Mouse (Mus musculus) midbrain, embryonic 14.5 days (tissue): Measurements from ENCODE around the gene Stk38l. TPM values are rescaled to one million over a fixed set of nuclear protein-coding genes. Genes with fewer than 3 reads are reported as not detected.

Source experiments
- ATAC-seq: fragments of 200-750 bp; cut with Nextera tagmentation; 2 replicates; pipeline ENCODE4 v1.8.0; 2017; ENCODE audit warnings: moderate number of reproducible peaks, moderate library complexity; ENCODE audit not compliant: low FRiP score, low TSS enrichment
- DNase-seq: peaks from one replicate; pipeline ENCODE4 v3.0.0-alpha.2; 2015
- H3K27ac ChIP-seq: fragments of 300-500 bp; sonication (generic); replicated peaks from 2 replicates; pipeline ENCODE4 v1.5.1; 2014; ENCODE audit warnings: mild to moderate bottlenecking, low read depth, low read length, moderate library complexity
- H3K27me3 ChIP-seq: fragments of 300-500 bp; sonication (generic); 2 replicates; pipeline ENCODE4 v1.6.1; 2014; ENCODE audit warnings: low read length, control low read depth, mixed read lengths; ENCODE audit not compliant: control insufficient read depth, insufficient read depth
- H3K36me3 ChIP-seq: fragments of 300-500 bp; sonication (generic); 2 replicates; pipeline ENCODE4 v1.6.1; 2014; ENCODE audit warnings: low read length, control low read depth; ENCODE audit not compliant: control insufficient read depth, insufficient read depth
- H3K4me1 ChIP-seq: fragments of 300-500 bp; sonication (generic); 2 replicates; pipeline ENCODE4 v1.6.1; 2014; ENCODE audit warnings: mild to moderate bottlenecking, antibody characterized with exemption, low read length, control low read depth; ENCODE audit not compliant: control insufficient read depth, insufficient read depth
- H3K4me2 ChIP-seq: fragments of 300-500 bp; sonication (generic); 2 replicates; pipeline ENCODE4 v1.6.1; 2014; ENCODE audit warnings: mild to moderate bottlenecking, low read length, moderate library complexity
- H3K4me3 ChIP-seq: fragments of 300-500 bp; sonication (generic); replicated peaks from 2 replicates; pipeline ENCODE4 v1.5.1; 2014; ENCODE audit warnings: low read depth, low read length
- H3K9ac ChIP-seq: fragments of 300-500 bp; sonication (generic); replicated peaks from 2 replicates; pipeline ENCODE4 v1.6.1; 2014; ENCODE audit warnings: mild to moderate bottlenecking, low read length, moderate library complexity
- H3K9me3 ChIP-seq: fragments of 300-500 bp; sonication (generic); 2 replicates; pipeline ENCODE4 v1.6.1; 2016; ENCODE audit warnings: low read length, control low read depth, mixed read lengths; ENCODE audit not compliant: control insufficient read depth
- WGBS: fragments of 180-500 bp; shearing (Covaris S2); extraction: QIAGEN DNeasy Blood & Tissue Kit; methylation state at CpG from one replicate; pipeline ENCODE4 v1.1.7; 2014; 5-methylcytosine and 5-hydroxymethylcytosine counted together
- polyA plus RNA-seq: library from polyadenylated mRNA; unstranded; fragments of >200 nt; fragmentation: Nextera tagmentation; extraction: Ambion mirVana; gene quantifications from 2 replicates; pipeline ENCODE4 v1.2.1, GENCODE M21; 2014

The Stk38l gene
- polyA plus RNA-seq, 1 experiment from 2014 or later = 20.2 TPM

GRCm38 (mm10) chr6:146697767-146698166 lies 27.0 kb upstream of the Stk38l start:
- WGBS = 83% methylated on average over 5 of the region's 5 CpGs
- no peak overlapping the region for H3K4me3 ChIP-seq
- H3K9me3 ChIP-seq = no peaks in the 10 kb centered on the region
- H3K4me2 ChIP-seq = no peak overlapping the region
- DNase-seq (no peak), ATAC-seq (no peak)
- H3K9ac ChIP-seq = no peak overlapping the region
- H3K36me3 ChIP-seq = no peaks in the 10 kb centered on the region
- H3K27me3 ChIP-seq = no peaks in the 10 kb centered on the region
- H3K27ac ChIP-seq = no peak overlapping the region
- H3K4me1 ChIP-seq = no peaks in the 10 kb centered on the region

- ATAC-seq (no peak), DNase-seq (no peak)
- Histone ChIP-seq H3K9ac (no peak overlapping the region), H3K4me1 (no peaks in the 10 kb centered on the region), H3K27me3 (no peaks in the 10 kb centered on the region), H3K4me2 (no peak overlapping the region), H3K9me3 (no peaks in the 10 kb centered on the region), H3K36me3 (no peaks in the 10 kb centered on the region), H3K4me3 (no peak overlapping the region), H3K27ac (no peak overlapping the region)
- 92% methylated on average over 4 of the region's 4 CpGs for WGBS
Measured at GRCm38 (mm10) chr6:146698376-146698775, 26.4 kb upstream of the Stk38l start.

GRCm38 (mm10) chr6:146700461-146700860 lies 24.3 kb upstream of the Stk38l start:
- Histone ChIP-seq H3K4me2 (no peak overlapping the region), H3K9me3 (no peaks in the 10 kb centered on the region), H3K9ac (no peak overlapping the region), H3K27me3 (no peaks in the 10 kb centered on the region), H3K36me3 (no peaks in the 10 kb centered on the region), H3K27ac (no peak overlapping the region), H3K4me1 (no peaks in the 10 kb centered on the region), H3K4me3 (no peak overlapping the region)
- WGBS = 93% methylated on average over 1 of the region's 1 CpGs
- DNase-seq (no peak), ATAC-seq (no peak)

GRCm38 (mm10) chr6:146702126-146702881 lies 22.5 kb upstream of the Stk38l start:
- Histone ChIP-seq H3K4me3 (no peak overlapping the region), H3K27ac (no peak overlapping the region), H3K36me3 (no peaks in the 10 kb centered on the region), H3K4me1 (no peaks in the 10 kb centered on the region), H3K9me3 (no peaks in the 10 kb centered on the region), H3K27me3 (no peaks in the 10 kb centered on the region), H3K9ac (no peak overlapping the region), H3K4me2 (no peak overlapping the region)
- ATAC-seq (no peak), DNase-seq (no peak)
- 80% methylated on average over 11 of the region's 11 CpGs for WGBS

GRCm38 (mm10) chr6:146703351-146703750 lies 21.4 kb upstream of the Stk38l start:
- Histone ChIP-seq H3K9ac (no peak overlapping the region), H3K27me3 (no peaks in the 10 kb centered on the region), H3K36me3 (no peaks in the 10 kb centered on the region), H3K4me3 (no peak overlapping the region), H3K9me3 (no peaks in the 10 kb centered on the region), H3K27ac (no peak overlapping the region), H3K4me1 (no peaks in the 10 kb centered on the region), H3K4me2 (no peak overlapping the region)
- DNase-seq (no peak), ATAC-seq (no peak)
- WGBS = 89% methylated on average over 3 of the region's 3 CpGs

GRCm38 (mm10) chr6:146705631-146706030 lies 19.2 kb upstream of the Stk38l start:
- H3K27me3 ChIP-seq = no peaks in the 10 kb centered on the region
- H3K4me1 ChIP-seq = no peaks in the 10 kb centered on the region
- no peak overlapping the region for H3K4me2 ChIP-seq
- no peak overlapping the region for H3K4me3 ChIP-seq
- DNase-seq (no peak), ATAC-seq (no peak)
- H3K9me3 ChIP-seq = no peaks in the 10 kb centered on the region
- no peaks in the 10 kb centered on the region for H3K36me3 ChIP-seq
- WGBS = 90% methylated on average over 1 of the region's 1 CpGs
- no peak overlapping the region for H3K27ac ChIP-seq
- no peak overlapping the region for H3K9ac ChIP-seq

- Histone ChIP-seq H3K36me3 (no peaks in the 10 kb centered on the region), H3K27me3 (no peaks in the 10 kb centered on the region), H3K9ac (no peak overlapping the region), H3K27ac (no peak overlapping the region), H3K4me1 (no peaks in the 10 kb centered on the region), H3K9me3 (no peaks in the 10 kb centered on the region), H3K4me2 (no peak overlapping the region), H3K4me3 (no peak overlapping the region)
- DNase-seq = no peak
- ATAC-seq = no peak
- WGBS = 75% methylated on average over 1 of the region's 1 CpGs
Measured at GRCm38 (mm10) chr6:146719606-146720005, 5.2 kb upstream of the Stk38l start.

GRCm38 (mm10) chr6:146723805-146724204 lies 990 bp upstream of the Stk38l start:
- WGBS = 86% methylated on average over 3 of the region's 3 CpGs
- H3K36me3 ChIP-seq = no peaks in the 10 kb centered on the region
- ATAC-seq (no peak), DNase-seq (no peak)
- no peaks in the 10 kb centered on the region for H3K9me3 ChIP-seq
- H3K27me3 ChIP-seq = no peaks in the 10 kb centered on the region
- H3K27ac ChIP-seq = no peak overlapping the region
- no peak overlapping the region for H3K9ac ChIP-seq
- no peak overlapping the region for H3K4me3 ChIP-seq
- no peak overlapping the region for H3K4me2 ChIP-seq
- H3K4me1 ChIP-seq = peaks cover 5% of the 10 kb centered on the region; the same call in 1 of the 2 replicates

- Histone ChIP-seq H3K4me2 (peak overlapping the region; percentile 73), H3K4me3 (peak overlapping the region; percentile 89), H3K27ac (peak overlapping the region; percentile 85), H3K36me3 (no peaks in the 10 kb centered on the region), H3K4me1 (peaks cover 5% of the 10 kb centered on the region; the same call in 1 of the 2 replicates), H3K9ac (peak overlapping the region; percentile 74), H3K27me3 (no peaks in the 10 kb centered on the region), H3K9me3 (no peaks in the 10 kb centered on the region)
- under 1% methylated on average over 30 of the region's 30 CpGs for WGBS
- DNase-seq (peak; percentile 69), ATAC-seq (peak; percentile 40; the same call in 1 of the 2 replicates)
Measured at GRCm38 (mm10) chr6:146725384-146725791, 593 bp downstream of the Stk38l start.
